Mouse (Mus musculus) CH12.LX (cell line): ENCODE measurements around the gene Nemp1.
A peak's percentile ranks its signal among the peaks of the same experiment; 100 is the strongest.

Experiments
- CHD2 ChIP-seq: IDR thresholded peaks from 2 replicates; pipeline ENCODE4 v1.6.1; 2011; ENCODE audit warnings: low read length, improper control_type of control experiment
- CTCF ChIP-seq, 2 experiments: IDR thresholded peaks in 1 of 2; conservative IDR thresholded peaks in 1 of 2; 2 replicates each; pipeline ENCODE4 v1.5.1; 2011 to 2012; ENCODE audit warnings: low read depth in 2 of 2, low read length in 2 of 2, improper control_type of control experiment in 1 of 2, inconsistent platforms in 1 of 2, mild to moderate bottlenecking in 1 of 2, moderate library complexity in 1 of 2
- JUND ChIP-seq: conservative IDR thresholded peaks from 2 replicates; pipeline ENCODE4 v1.6.1; 2011; ENCODE audit warnings: low read depth, low read length, improper control_type of control experiment
- MXI1 ChIP-seq: IDR thresholded peaks from 2 replicates; pipeline ENCODE4 v1.6.1; 2011; ENCODE audit warnings: mild to moderate bottlenecking, low read depth, low read length, improper control_type of control experiment
- RCOR1 ChIP-seq: conservative IDR thresholded peaks from 2 replicates; pipeline ENCODE4 v1.6.1; 2012; ENCODE audit warnings: low read depth, mild to moderate bottlenecking, inconsistent platforms, low read length, improper control_type of control experiment

DNA sequence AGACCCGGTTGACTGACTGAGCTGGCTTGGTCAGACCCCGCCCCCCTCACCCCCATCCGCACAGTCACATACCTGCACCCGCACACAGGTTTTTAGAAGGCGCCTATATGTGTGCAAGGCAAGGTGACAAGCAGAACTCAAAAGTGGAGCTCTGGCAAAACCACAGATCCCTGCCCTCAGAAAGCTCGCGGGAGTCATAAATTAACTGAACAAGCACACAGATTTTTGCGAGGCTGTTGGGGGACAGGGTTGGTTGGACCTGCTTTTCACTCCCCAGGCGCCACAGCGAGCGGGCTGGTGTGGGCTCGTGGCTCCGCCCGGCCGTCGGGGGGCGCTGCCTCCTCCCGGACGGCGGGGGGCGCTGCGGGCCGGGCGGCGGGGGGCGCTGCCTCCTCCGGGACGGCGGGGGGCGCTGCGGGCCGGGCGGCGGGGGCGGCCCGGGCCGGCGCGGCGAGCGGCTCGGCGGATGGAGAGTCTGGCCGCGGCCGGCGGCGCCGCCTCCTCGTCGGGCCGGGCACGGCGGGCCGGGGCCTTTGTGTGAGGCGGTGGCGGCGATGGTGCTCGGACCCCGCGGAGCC, 72.5 kb downstream of the Nemp1 start, which contains the start of gene Zbtb39:
- TF ChIP-seq MXI1: peak; percentile 33; the same call in 1 of the 2 replicates
- no peak for TF ChIP-seq JUND
- no peak for TF ChIP-seq RCOR1
- TF ChIP-seq CTCF (conservative IDR thresholded peaks at IDR 0.05 in 1 of 2, IDR thresholded peaks at IDR 0.05 in 1 of 2; ENCODE audit: low read depth in 2 of 2, low read length in 2 of 2): peak in 1 of 2 experiments; percentile 91; a peak in 2 of 4 replicates
- TF ChIP-seq CHD2: no peak
